Mouse (Mus musculus): ENCODE data around the gene Notch2.

Notch2 gene

GRCm38 (mm10) chr3:98052507-98053430 is 39.4 kb downstream of the Notch2 start:
- DNase-seq (ENCODE audit: low read depth): no peak

- DNase-seq (ENCODE audit: low read depth): no peak
Observed at GRCm38 (mm10) chr3:98053817-98054216, 40.5 kb downstream of the Notch2 start.

GRCm38 (mm10) chr3:98054334-98055007 is 41.1 kb downstream of the Notch2 start:
- DNase-seq (ENCODE audit: low read depth): no peak

GRCm38 (mm10) chr3:98055008-98055345 is 41.6 kb downstream of the Notch2 start:
- no peak for DNase-seq (ENCODE audit: low read depth)

GRCm38 (mm10) chr3:98055808-98056728 is 42.7 kb downstream of the Notch2 start:
- DNase-seq (ENCODE audit: low read depth): peak; percentile 60

- DNase-seq (ENCODE audit: low read depth): peak; percentile 93
Observed at GRCm38 (mm10) chr3:98056956-98057365, 43.6 kb downstream of the Notch2 start.

GRCm38 (mm10) chr3:98059076-98059475 is 45.7 kb downstream of the Notch2 start:
- DNase-seq (ENCODE audit: low read depth): no peak

- no peak for DNase-seq (ENCODE audit: low read depth)
Observed at GRCm38 (mm10) chr3:98060981-98061660, 47.8 kb downstream of the Notch2 start.

- DNase-seq (ENCODE audit: low read depth): no peak
Observed at GRCm38 (mm10) chr3:98061661-98062330, 48.5 kb downstream of the Notch2 start.

- DNase-seq (ENCODE audit: low read depth): peak; percentile 82
Observed at GRCm38 (mm10) chr3:98062591-98063185, 49.4 kb downstream of the Notch2 start.

GRCm38 (mm10) chr3:98063186-98063771 is 50.0 kb downstream of the Notch2 start:
- DNase-seq (ENCODE audit: low read depth): peak; percentile 87

GRCm38 (mm10) chr3:98063833-98064232 is 50.5 kb downstream of the Notch2 start:
- DNase-seq (ENCODE audit: low read depth): no peak

- DNase-seq (ENCODE audit: low read depth): no peak
Observed at GRCm38 (mm10) chr3:98065004-98065403, 51.7 kb downstream of the Notch2 start.

GRCm38 (mm10) chr3:98066434-98066833 is 53.1 kb downstream of the Notch2 start:
- DNase-seq (ENCODE audit: low read depth): peak; percentile 63

GRCm38 (mm10) chr3:98067413-98067812 is 54.1 kb downstream of the Notch2 start:
- no peak for DNase-seq (ENCODE audit: low read depth)

GRCm38 (mm10) chr3:98067852-98068491 is 54.6 kb downstream of the Notch2 start:
- DNase-seq (ENCODE audit: low read depth): peak; percentile 59

GRCm38 (mm10) chr3:98069161-98069560 is 55.8 kb downstream of the Notch2 start:
- DNase-seq (ENCODE audit: low read depth): no peak

GRCm38 (mm10) chr3:98069856-98070255 is 56.5 kb downstream of the Notch2 start:
- DNase-seq (ENCODE audit: low read depth): no peak

- no peak for DNase-seq (ENCODE audit: low read depth)
Observed at GRCm38 (mm10) chr3:98072570-98072969, 59.2 kb downstream of the Notch2 start.

GRCm38 (mm10) chr3:98073545-98073944 is 60.2 kb downstream of the Notch2 start:
- DNase-seq (ENCODE audit: low read depth): no peak

Measured in 416B (cell line).